8 mouse cellular contexts compared by ENCODE assay signal in the genomic region with DNA sequence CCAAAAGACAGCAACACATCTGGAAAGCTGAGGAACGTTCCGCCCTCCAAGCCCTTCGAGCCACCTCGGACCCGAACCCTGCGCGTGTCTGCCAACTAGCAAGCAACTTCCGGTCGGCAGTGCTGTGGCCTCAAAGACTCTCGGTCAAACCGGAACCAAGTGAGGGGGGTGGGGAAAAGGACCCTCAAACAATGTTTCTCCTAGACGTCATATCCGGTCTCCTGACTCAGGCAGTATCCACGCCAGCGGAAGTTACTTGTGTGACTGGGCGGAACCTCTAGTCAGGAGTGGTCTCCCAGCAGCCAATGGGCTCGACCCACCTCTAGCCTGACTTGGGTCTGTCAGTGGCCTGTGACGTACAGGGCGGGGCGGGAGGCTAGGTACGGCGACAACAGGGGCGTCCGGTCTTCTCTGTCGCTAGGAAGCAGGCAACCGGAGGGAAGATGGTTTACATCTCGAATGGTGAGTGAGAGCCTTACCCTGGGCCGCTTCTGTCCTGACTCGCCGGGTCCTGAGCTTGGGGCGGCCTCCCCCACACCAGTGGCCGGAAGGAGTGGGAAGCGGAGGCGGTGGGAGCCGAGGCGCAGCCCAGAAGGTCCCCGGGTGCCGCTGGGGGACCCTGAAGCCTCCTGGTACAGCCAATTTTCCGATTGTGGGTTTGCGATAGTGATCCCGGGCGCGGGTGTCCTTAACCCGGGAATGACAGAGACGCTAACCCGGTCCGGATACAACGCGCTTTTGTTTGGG. TPM values are rescaled to one million over a fixed set of nuclear protein-coding genes. Genes with fewer than 3 reads are reported as not detected.
A peak's percentile ranks its signal among the peaks of the same experiment; 100 is the strongest.
DNase-seq lines count a peak whose midpoint lies in the region; ATAC-seq lines count a peak whose summit lies in the region.

Gene Selenok, plus strand, starts transcription at position 234 of the 747 bp plus-strand sequence.

- no peaks in the 10 kb centered on the region for H3K27me3 ChIP-seq in intestine, embryonic 14.5 days (replicated peaks; ENCODE audit: control insufficient read depth, insufficient read depth, low read length)

- ATAC-seq in intestine, embryonic 14.5 days (replicated peaks; ENCODE audit: low FRiP score, low TSS enrichment, low read depth), result peak; percentile 100

- H3K9me3 ChIP-seq in intestine, embryonic 14.5 days (ENCODE audit: control insufficient read depth, low read length), result no peaks in the 10 kb centered on the region

- WGBS in intestine, embryonic 14.5 days, result under 1% methylated on average over 49 of the region's 49 CpGs

- peaks cover 14% of the 10 kb centered on the region for H3K4me1 ChIP-seq in intestine, embryonic 14.5 days (replicated peaks; ENCODE audit: control insufficient read depth, insufficient read depth, low read length)

- H3K27ac ChIP-seq in intestine, embryonic 14.5 days (ENCODE audit: low read depth), result peak within 1 kb of the TSS; percentile 78

- peak within 1 kb of the TSS; percentile 79 for H3K9ac ChIP-seq in intestine, embryonic 14.5 days (ENCODE audit: low read length)

- peak within 1 kb of the TSS; percentile 89 for H3K4me2 ChIP-seq in intestine, embryonic 14.5 days (ENCODE audit: low read length)

- intact Hi-C loops in left cerebral cortex, postnatal 14 days (cut with DNase I), result no loop called here

- H3K4me3 ChIP-seq in intestine, embryonic 14.5 days (ENCODE audit: low read depth, low read length), result peak within 1 kb of the TSS; percentile 91

- peaks cover 32% of the 10 kb centered on the region for H3K36me3 ChIP-seq in intestine, embryonic 14.5 days (ENCODE audit: control insufficient read depth, insufficient read depth, low read length)

- DNase-seq in adrenal gland, adult 18-20 months (ENCODE audit: low spot score in 2 of 2), result peak; percentile 84 to 86
- peak; percentile 100 for DNase-seq in embryo, embryonic 11 days
- peak; percentile 95 for DNase-seq in gastrocnemius, postnatal 25 days
- DNase-seq in intestine, embryonic 14.5 days (ENCODE audit: low spot score), result peak; percentile 94
- peak; percentile 96 to 99 for DNase-seq in left cerebral cortex, postnatal 14 days (ENCODE audit: low spot score in 2 of 2)
- DNase-seq in mesoderm, embryonic 11.5 days (ENCODE audit: low read depth, low spot score), result peak; percentile 98
- DNase-seq in right cerebral cortex, postnatal 36 days (ENCODE audit: low spot score in 2 of 2), result peak; percentile 95 to 99
- peak; percentile 97 for DNase-seq in yolk sac, embryonic 10.5 days (ENCODE audit: low spot score)

RNA-seq across cellular contexts. Expression of gene Selenok, which starts in this region (rescaled TPM):
- 100 to 1,000 TPM; 124 to 129 TPM for total RNA-seq in adrenal gland, adult 18-20 months (2021)
- total RNA-seq in gastrocnemius, postnatal 25 days (2021), result 10 to 100 TPM; 61.2 to 65.4 TPM
- 193 and 199 TPM in 2 replicates for polyA plus RNA-seq in intestine, embryonic 14.5 days (2014; fragmentation: Nextera tagmentation; extraction: Ambion mirVana)
- total RNA-seq in left cerebral cortex, postnatal 14 days (2021), result 100 to 1,000 TPM; 148 to 157 TPM

Comparison
In these comparisons a context has a peak if more than half of its experiments do, and no peak if none do; other contexts are left out.
1. Peak in every context shown above with its lines: DNase-seq, ATAC-seq, H3K4me3 ChIP-seq and H3K27ac ChIP-seq.